Mouse (Mus musculus) liver, embryonic 14.5 days (tissue): ENCODE data around the gene Snap91.

Source experiments
- CTCF ChIP-seq: IDR thresholded peaks from 2 replicates; pipeline ENCODE4 v1.5.1; 2016; ENCODE audit warnings: antibody characterized with exemption, low read depth, control low read depth
- EP300 ChIP-seq: IDR thresholded peaks from 2 replicates; pipeline ENCODE4 v1.6.1; 2016; ENCODE audit warnings: antibody characterized with exemption, low read depth

DNA sequence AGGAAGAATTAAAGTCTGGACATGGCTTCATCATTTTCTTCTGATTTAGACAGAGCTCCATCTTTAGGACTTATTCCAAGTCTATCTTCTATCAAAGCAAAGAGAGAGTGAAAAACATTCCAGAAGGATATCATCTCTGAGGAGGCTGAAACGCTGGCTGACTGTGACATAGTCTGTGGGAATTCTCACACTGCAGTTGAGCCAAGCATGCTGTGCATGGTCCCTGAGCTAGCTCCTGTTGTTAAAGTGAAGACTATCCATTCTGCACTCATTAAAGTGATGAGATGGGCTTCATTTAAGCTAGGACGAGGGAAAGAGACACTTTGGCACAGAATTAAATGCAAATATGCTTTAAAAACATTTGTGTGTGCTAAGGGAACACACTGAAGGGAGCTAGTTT is 163.9 kb downstream of the Snap91 start:
- no peak for TF ChIP-seq EP300
- no peak for TF ChIP-seq CTCF
